Mouse (Mus musculus): ENCODE measurements around the gene Fam213a.
A peak's percentile ranks its signal among the peaks of the same experiment; 100 is the strongest.

The Fam213a gene

GRCm38 (mm10) chr14:41004201-41005141 lies 9.1 kb downstream of the Fam213a start:
- peak; percentile 93 for DNase-seq (ENCODE audit: low spot score)

DNA sequence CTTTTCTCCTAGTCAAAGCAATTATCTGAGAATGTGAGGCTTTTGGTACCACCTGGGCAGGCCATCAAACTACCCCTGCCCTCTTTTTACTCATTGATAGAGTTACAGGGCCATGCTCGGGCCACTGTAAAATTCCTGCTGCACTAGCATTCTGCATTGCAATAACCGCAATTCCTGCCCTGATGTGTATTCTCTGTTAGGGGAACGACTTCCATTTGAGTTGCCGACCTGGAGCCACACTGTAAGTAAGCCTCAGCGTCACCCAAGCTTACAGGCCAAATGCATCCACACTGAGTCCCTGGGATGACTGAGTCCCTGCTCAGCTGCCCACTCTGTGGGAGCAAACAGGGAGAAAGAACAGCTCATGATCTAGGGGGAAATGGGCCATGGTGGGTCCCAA lies 12.0 kb downstream of the Fam213a start:
- no peak for DNase-seq (ENCODE audit: low spot score)

DNA sequence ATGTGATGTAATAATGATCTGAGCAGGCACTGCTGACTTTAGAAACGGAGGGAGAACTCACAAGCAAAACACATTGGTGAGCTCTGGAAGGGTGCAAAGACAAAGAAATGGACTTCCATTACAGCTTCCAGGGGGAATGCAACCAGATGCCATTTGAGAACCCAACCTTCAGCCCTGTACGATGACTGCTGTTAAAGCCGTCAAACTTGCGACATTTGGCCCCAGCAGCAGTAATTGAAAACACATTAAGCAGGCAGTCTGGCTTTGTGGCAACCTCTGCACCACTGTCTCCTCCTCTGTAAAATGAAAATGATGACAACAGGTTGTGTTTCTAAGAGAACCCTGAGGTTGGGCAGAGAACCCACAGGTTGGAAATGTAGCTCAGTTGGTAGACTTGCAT lies 12.8 kb downstream of the Fam213a start:
- no peak for DNase-seq (ENCODE audit: low spot score)

DNA sequence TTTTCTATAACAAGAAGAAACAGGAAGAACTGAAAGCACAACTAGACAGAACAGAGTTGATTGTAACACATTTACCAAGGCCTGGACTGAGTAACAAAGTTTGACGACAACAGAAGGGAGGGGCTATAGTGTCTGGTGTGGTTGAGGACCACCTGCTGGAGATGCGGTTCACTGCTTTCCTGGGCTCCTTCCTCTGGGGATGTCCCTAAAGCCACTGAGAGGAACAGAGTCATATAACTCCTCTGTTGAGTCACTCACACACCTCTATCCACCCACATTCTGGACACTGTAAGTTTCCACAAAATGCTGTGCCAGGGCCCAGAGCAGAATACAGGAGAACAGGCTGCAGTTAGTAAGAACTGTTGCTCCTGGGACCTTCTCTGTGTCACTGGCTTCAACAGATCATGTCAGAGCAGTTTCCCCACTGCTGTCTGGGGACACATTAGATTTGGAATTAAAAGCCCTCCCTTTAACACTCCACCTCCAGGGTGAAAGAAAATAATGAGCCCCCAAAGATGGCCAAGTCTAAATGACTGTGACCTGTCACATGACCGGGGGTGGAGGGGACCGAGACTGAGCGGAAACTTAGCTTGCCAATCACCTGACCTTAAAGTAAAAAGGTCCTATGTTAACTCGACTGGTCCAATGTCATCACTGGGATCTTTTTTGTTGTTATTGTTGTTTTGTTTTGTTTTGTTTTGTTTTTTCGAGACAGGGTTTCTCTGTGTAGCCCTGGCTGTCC lies 13.5 kb downstream of the Fam213a start:
- no peak for DNase-seq (ENCODE audit: low spot score)

DNA sequence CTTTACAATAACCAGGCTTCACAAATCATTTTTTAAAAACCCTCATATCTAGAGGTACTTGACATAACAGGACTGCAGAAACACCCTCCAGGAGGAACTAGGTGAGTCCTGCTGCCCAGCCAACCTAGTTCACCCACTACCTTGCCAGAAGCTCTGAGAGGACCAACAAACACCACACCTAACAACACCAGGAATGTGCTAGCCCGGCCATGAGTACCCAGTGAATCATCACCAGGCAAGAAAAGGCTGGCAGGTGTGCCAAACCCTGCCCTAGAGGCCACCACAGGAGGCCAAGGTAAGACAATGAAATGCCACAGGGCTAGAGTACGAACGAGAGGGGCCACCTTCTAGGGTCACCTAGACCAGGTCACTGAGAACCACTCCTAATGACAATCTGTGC lies 17.4 kb downstream of the Fam213a start:
- no peak for DNase-seq (ENCODE audit: low spot score)

DNA sequence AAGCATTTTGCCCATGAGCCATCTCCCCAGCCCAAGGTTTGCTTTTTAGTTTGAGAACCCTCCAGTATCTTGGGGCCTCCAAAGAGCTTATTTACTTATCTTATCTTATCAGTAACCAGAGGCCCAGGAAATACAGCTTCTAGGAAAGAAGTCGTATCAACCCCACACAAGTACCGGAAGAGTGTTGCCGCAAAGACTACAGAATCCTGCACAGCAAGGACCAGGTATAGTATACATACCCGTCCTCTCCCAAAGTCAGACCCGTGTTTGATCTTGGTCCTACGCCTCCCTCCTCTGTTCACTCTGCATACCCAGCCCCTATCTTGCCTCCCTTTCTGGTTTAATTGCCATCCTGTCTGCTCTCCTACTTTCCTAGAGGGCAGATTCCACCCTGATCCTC lies 21.1 kb downstream of the Fam213a start:
- no peak for DNase-seq (ENCODE audit: low spot score)

GRCm38 (mm10) chr14:40988780-40989179 lies 24.8 kb downstream of the Fam213a start:
- DNase-seq (ENCODE audit: low spot score), result no peak

DNA sequence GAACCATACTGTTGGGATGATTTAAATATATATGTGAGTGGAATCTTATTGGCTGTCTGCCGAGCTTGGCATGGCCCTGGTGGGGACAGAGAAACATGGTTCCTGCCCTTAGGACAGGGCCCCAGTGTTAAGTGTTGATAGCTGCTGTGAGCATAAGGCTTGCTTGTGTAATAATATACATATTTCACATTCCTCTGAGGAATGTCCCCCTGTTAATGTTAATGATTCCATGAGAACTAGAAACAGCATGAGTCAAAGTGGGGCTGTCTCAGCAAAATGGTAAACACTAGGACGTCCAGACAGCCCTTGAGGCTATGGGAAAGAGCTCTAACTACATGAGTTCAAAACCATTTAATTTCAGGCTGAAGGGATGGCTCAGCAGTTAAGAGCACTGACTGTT lies 26.4 kb downstream of the Fam213a start:
- DNase-seq (ENCODE audit: low spot score), result no peak

- DNase-seq (ENCODE audit: low spot score), result no peak
These were observed 28.0 kb downstream of the Fam213a start for GRCm38 (mm10) chr14:40985635-40986034.

DNA sequence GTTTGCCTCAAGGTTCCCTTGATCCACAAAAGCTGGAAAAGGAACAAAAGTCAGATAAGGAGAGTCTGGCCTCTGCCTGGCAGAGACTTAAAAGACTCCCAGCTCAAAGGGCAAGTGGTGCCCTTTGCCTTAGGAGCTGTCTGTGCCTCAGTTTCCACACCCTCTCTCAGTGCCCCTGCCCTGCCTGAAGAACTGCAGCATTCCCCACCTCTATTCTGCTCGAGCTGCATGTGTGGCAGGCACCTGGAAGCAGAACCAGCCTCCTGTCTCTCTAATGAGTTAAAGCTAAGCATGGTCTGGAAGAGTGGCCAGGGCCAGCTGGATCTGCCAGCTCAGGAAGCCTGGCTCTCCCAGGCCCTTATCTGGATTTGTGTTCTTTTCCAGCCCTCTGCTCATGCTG lies 33.9 kb downstream of the Fam213a start:
- DNase-seq (ENCODE audit: low spot score), result no peak

DNA sequence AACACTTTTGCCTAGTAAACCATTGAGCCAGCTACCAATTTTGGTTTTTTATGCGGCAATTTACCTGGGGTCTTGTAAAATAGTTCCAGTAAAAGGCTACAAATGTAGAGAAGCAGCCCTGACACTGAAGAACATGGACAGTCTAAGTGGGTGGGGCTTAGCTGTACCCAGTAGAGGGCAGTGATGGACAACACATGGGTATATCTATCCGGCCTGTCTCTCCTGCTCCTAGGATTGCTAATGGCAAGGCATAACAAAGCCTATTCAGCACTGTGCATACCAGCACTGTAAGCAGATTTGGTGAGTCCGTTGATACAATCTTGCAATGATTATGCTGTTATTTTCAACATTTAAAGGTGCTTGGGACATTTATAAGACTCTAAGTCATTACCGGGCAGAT lies 34.6 kb downstream of the Fam213a start:
- peak; percentile 63 for DNase-seq (ENCODE audit: low spot score)

GRCm38 (mm10) chr14:40975127-40975721 lies 38.4 kb downstream of the Fam213a start:
- peak; percentile 78 for DNase-seq (ENCODE audit: low spot score)

- DNase-seq (ENCODE audit: low spot score), result peak; percentile 12
These were observed 45.5 kb downstream of the Fam213a start for GRCm38 (mm10) chr14:40968051-40968450.

DNA sequence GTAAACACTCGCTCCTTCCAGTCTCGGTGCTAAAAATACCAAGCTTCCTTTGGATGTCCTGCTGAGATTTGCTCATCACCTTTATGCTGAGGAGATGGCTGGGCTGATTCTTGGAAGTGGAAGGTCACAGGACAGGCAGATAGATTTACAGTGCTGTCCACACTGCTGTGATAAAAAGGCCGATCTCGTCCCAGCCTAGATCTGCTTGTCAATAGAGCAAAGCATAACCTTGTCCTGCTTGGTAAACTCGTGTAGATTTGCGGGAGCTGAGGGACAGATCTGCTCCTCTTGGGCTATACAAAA lies 46.0 kb downstream of the Fam213a start:
- no peak for DNase-seq (ENCODE audit: low spot score)

GRCm38 (mm10) chr14:40966862-40967597 lies 46.6 kb downstream of the Fam213a start:
- peak; percentile 99 for DNase-seq (ENCODE audit: low spot score)

GRCm38 (mm10) chr14:40966392-40966861 lies 47.2 kb downstream of the Fam213a start, which contains the start of gene Tspan14:
Gene Tspan14, minus strand, starts transcription at chr14:40966807.
- no peak for DNase-seq (ENCODE audit: low spot score)

GRCm38 (mm10) chr14:40965507-40966356 lies 47.9 kb downstream of the Fam213a start:
- DNase-seq (ENCODE audit: low spot score), result no peak

DNA sequence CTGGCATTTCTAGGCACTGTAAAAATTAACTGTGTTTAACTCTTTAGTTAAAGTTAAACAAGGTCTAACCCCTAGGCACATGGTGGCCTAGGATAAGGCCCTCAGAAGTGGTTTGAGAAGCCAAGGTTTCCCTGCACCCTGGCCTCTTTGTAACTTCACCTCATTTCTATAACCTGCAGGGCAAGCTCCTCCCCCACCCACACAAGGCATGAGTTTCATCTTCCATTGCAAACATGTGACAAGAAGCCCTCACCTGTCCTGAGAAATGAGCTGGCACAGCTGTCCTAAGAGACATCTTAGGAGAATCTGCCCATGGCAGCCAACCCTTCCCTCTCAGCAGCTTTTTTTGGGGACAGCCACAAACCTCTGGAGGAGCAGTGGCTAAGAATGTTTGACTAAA lies 48.7 kb downstream of the Fam213a start:
- DNase-seq (ENCODE audit: low spot score), result peak; percentile 33

DNA sequence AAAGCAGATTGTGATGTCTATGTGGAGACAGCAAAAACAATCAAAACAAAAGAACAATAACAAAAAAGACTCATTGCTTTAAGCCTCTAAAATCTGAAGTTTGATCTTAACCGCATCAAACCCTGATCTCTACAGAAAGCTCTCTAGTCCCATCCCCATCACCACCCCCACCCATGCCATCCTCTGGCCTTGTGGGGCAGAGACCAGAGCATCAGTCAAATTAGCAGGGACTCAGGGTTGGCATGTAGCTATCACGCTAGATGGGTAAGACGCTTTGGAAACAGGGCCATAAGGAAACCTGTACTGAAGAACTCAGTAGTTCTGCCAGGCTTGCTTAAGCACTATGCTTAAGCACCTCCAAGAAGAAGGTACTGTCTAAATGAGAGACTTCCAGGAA lies 49.4 kb downstream of the Fam213a start:
- DNase-seq (ENCODE audit: low spot score), result peak; percentile 11

DNA sequence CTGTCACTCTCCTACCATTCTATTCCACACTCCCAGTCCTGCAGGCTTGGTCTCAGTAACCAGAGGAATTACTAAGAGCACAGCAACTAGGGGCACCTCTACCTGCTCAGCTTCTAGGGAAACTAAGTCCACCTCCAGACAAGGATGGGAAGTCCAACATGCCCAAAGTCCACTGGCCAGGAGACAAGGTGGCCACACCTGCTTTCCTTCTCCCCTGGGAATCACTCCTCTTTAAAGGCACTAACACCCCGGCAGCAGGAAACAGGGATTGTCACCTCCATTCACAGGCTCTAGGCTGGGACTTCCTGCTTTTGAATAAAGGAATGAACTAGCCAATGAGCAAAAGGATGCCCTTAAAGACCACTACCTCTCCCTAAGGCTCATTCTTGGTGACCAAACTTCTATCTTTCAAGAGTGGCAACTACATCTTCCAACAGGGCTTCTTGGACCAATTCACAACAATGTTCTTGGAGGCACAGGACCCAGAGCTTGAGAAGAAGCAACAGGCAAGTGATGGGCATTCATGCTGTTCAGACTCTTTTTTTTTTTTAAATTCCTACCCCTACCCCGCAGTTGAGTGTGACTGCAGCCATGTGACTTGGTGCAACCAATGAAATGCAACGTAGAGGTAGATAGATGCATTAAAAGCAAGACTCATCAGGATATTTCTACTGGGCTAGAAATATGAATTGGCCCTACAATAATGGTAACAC lies 49.9 kb downstream of the Fam213a start:
- DNase-seq (ENCODE audit: low spot score), result peak; percentile 20

All from testis, postnatal 10 days (tissue).